Mouse (Mus musculus): Measurements from ENCODE around the gene Fahd2a.

DNA sequence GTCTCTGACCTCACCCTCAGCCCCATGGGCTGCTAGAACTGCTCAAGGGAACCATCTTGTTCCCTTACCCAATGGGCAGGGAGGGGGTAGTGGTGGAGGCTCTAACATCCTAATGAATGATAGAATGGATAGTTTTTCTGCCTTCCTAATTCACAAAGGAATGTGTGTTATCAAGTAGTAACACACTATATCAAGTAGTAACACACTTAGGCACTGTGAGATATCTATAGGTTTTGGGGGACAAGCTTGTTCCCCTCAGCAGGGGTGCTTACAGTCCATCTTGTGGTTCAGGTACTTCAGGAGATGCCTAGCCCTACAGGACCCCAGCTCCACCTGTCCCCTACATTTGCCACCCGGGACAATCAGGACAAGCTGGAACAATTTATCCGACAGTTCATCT is 8.8 kb downstream of the Fahd2a start:
- TF ChIP-seq POLR2A (IDR thresholded peaks at IDR 0.05; ENCODE audit: low read depth, low read length): no peak
- no peak for TF ChIP-seq CTCF (IDR thresholded peaks at IDR 0.05; ENCODE audit: extremely low read depth, insufficient read depth, insufficient read length, insufficient replicate concordance)
